Mouse (Mus musculus): ENCODE data around the gene S100a14.

Gene S100a14

DNA sequence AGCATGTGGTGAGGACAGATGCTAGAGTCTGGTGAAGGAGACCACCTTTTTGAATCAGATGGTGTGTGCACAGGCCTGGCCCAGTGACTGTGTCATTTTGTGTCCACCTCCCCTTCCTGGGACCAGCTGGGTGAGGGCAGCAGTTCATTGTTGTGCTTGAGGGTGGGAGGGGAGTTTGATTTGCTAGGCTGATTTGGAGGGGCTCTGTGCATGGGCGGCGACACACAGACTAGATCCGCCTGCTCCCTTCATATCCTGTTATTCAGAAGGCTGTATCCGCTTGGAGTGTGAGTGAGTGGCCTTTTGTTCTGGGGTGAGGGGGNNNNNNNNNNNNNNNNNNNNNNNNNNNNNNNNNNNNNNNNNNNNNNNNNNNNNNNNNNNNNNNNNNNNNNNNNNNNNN lies 14.2 kb downstream of the S100a14 start:
- CTCF ChIA-PET: interaction anchor here in 1 of 4 experiments (0.7 to 3.2 kb wide), 4 partner anchors 15 to 736 kb away, joined by 3 to 21 read pairs (median 3); partner anchors contain the start of genes S100a14 and Snapin

DNA sequence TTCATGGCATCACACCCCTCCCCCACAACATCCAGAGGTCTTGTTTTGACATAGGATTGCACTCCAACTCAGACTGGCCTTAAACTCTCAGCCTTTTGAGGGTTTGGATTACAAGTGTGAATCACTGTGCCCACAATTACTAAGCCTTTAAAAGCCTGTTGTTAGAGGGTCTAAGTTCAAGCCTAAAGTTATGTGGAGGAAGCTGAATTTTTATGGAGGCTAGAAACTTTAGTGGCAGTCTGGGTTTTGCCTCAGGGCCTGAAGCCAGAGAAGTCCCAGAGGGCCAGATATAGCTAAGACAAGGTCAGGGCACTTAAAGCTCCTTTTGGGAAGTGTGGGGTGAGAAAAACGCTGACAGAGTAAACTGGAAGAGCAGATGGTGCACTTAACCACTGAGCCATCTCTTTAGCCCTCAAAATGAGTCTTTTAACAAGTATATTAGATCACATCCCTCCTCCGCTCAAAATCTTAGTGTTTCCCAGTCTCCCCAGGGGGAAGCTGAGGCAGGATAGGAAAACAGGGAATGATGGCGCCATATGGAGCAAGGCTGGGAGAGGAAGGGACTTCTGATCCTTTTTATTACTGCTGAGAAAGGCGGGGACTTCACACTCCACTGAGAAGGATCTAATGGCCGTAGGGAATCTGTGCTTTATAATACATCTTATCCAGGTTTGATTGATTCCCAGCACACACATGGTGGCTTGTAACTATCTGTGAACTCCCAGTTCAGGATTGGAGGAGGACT lies 23.2 kb downstream of the S100a14 start:
- ChIA-PET CTCF (interaction anchor here in 3 of 4 experiments (0.5 to 1.0 kb wide), 3 partner anchors 23 to 468 kb away, joined by 3 to 4 read pairs (median 4); partner anchors contain the start of gene S100a14 (in 1 of the 3)), POLR2A (interaction anchor here in 2 of 4 experiments (0.8 to 1.5 kb wide), 3 partner anchors 24 to 60 kb away, joined by 3 to 4 read pairs (median 4); no protein-coding TSS in a partner anchor)

More for the DNA sequence above, 14.2 kb downstream of the S100a14 start:
- POLR2A ChIA-PET: interaction anchor here in 3 of 4 experiments (1.4 to 3.1 kb wide), 7 partner anchors 12 to 47 kb away, joined by 3 to 14 read pairs (median 8); partner anchors contain the start of gene Chtop (in 2 of the 3)

DNA sequence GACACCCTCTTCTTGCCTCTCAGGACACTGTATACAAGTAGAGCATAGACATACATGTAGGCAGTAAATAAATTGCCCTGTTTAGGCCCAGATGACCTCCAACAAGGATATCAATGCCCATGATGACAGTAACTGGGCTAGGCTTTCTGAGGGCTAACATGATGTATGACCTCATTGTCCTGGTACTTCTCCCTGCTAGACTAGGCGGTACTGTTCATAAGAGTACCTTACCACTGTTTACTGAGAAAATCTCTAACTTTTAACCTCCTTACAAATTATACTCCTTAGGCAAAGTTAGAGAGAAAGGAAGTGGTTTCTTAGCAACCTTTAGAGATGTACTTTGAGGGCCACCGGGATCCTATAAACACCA lies 23.8 kb downstream of the S100a14 start:
- ChIA-PET CTCF (interaction anchor here in 1 of 4 experiments (0.5 kb wide), 1 partner anchor 468 kb away, joined by 4 read pairs; no protein-coding TSS in a partner anchor), POLR2A (interaction anchor here in 2 of 4 experiments (0.9 to 1.5 kb wide), 3 partner anchors 24 to 38 kb away, joined by 3 to 4 read pairs (median 3); partner anchors contain the start of gene S100a14 (in 1 of the 2))

DNA sequence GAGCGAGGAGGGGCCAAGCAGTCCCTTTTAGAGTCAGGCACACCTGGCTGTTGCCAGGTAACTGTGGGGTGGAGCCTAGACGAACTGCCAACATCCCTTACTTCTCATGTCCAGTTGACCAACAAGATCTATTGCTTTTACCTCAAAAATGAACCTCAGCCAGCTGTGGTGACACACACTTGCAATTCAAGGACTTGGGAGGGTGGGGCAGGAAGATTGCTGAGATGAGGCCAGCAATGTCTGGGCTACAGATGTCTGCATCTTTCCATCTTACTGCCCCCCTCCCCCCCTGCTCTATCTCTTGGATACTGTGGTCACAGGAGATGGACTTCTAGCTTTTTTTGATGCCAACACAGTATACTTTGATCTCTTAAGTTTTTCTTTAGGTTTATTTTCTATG lies 25.6 kb downstream of the S100a14 start:
- ChIA-PET POLR2A (interaction anchor here in 1 of 4 experiments (0.6 kb wide), 1 partner anchor 15 kb away, joined by 3 read pairs; no protein-coding TSS in a partner anchor), CTCF (no interaction called here)

DNA sequence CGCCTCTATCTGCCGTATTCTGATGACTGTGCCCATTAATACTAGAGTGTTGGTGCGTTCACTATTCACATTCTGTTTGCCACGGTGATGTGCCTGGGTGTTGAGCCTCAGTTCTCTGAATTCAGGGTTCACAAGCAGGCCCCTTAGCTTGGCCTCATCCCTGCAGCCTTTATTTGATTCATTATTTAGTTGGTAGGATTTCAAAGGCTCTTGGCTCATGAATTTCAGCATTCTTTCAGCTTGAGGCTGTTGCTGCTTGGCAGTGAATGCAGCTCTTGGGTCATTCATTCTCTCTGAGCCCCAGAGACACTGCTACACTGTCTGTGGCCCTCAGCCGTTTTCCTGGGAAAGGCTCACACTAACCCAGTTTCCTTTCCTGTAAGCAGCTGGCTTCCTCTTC lies 29.3 kb downstream of the S100a14 start:
- ChIA-PET POLR2A (interaction anchor here in 1 of 4 experiments (1.6 kb wide), 1 partner anchor 63 kb away, joined by 4 read pairs; no protein-coding TSS in a partner anchor), CTCF (interaction anchor here in 1 of 4 experiments (1.1 kb wide), 1 partner anchor 66 kb away, joined by 3 read pairs; the partner anchor contains the start of gene Snapin)

DNA sequence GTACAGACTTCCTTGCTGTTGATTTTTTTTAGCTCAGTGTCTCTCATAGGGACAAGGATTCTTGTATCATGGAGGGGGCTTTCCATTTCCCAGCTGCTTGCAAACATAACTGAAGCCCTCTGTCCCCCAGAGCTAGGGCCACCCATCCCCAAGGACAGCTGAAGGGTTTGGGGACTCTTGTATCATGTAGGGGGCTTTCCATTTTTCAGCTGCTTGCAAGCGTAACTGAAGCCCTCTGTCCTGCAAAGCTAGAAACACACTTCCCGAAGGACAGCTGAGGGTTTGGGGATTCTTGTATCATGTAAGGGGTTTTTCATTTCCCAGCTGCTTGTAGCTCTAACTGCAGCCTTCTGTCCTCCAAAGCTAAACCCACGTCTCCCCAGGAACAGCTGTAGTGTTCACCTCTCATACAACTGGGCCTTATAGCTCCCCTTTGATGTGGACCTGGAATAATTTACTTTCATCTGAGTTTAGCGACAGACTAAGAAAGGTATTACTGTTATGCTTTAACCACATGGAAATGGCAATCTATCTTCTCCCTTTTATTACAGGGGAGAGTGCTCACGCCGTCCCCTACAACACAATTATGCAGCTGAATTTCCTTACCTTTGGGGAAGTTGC lies 33.5 kb downstream of the S100a14 start, which contains the start of gene S100a3:
TSS of gene S100a3 (plus strand) at position 571 of the 621 bp plus-strand sequence.
- POLR2A ChIA-PET: interaction anchor here in 3 of 4 experiments (0.6 to 2.0 kb wide), 6 partner anchors 23 to 199 kb away, joined by 3 to 11 read pairs (median 4); partner anchors contain the start of gene S100a16 (in 2 of the 3)
- CTCF ChIA-PET: interaction anchor here in 2 of 4 experiments (0.8 to 1.3 kb wide), 4 partner anchors 23 to 150 kb away, joined by 3 to 4 read pairs (median 3); partner anchors contain the start of gene Snapin (in 1 of the 2)

DNA sequence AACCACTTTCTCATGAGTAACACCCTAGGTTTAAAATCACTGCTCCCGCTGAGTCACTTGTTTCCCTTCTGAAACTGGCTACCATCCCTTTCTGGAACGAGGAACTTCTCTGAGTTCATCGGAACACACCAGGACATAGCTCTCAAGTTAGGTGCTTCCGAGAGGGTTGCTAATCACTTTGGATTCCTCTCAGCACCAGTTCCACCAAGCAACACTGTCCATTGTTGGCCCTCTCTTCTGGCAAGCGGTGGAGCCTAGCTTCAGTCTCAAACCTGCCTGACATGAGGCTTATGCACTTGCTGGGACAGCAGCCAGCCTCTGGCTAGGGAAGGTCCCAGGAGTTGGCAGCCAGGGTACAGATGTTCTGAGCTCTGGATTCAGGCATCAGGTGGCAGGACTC lies 48.0 kb downstream of the S100a14 start:
- ChIA-PET CTCF (interaction anchor here in 2 of 4 experiments (0.6 to 0.8 kb wide), 2 partner anchors 8 to 438 kb away, joined by 3 read pairs; no protein-coding TSS in a partner anchor), POLR2A (interaction anchor here in 2 of 4 experiments (0.9 to 1.2 kb wide), 4 partner anchors 11 to 62 kb away, joined by 3 read pairs; partner anchors contain the start of gene S100a16 (in 2 of the 2))

DNA sequence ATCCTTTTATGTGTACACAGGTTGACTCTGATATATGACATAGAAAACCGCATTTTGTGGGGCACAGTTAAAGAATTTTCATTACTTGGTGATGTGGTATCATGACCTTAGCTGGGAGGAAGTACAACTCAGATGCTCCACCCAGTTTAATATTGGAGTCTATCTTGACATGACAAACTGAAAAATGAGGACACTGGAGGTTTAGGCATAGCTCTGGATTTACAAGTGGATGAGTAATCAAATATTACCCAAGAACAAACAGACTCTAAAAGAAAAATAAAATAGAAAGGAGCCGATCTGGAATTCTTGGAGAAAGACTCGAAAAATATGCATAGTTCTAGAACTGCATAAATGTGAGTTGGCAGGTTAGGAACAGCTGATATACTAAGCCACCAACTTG lies 48.7 kb downstream of the S100a14 start:
- CTCF ChIA-PET: no interaction called here
- POLR2A ChIA-PET: interaction anchor here in 2 of 4 experiments (0.6 to 1.2 kb wide), 4 partner anchors 11 to 42 kb away, joined by 3 read pairs; partner anchors contain the start of gene S100a16 (in 2 of the 2)

DNA sequence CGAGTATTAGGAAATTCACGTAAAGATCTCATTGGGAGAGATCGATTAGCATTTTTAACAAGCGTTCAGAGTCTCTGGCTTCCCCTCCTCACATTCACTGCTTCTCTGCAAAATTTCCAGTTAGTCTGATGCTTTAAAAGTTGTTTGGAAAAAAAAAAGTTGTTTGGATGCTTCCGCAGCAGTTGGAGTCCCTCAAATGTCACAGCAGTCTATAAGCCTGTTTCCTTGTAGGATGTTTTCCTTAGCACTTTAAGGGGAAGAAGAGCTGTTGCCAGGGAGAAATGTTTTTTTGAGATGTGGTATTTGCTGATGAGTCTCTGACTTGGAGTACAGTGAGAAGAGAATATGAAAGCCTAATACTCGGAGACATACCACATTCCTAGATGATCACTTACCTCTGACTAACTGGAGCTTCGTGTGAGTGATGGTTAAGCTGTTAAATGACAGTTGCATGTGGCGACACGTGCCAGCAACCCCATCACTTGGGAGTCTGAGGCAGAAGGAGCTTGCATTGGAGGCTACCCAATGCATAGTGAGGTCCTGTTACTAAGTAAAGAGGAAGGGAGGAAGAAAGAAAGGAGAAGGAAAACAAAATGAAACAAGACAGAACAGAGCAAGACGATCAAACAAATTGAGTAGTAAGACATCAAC lies 49.8 kb downstream of the S100a14 start:
- CTCF ChIA-PET: no interaction called here
- POLR2A ChIA-PET: interaction anchor here in 1 of 4 experiments (0.6 to 1.0 kb wide), 2 partner anchors 38 to 68 kb away, joined by 3 to 4 read pairs; no protein-coding TSS in a partner anchor
